Mouse (Mus musculus): ENCODE measurements around the gene Lhfpl5.

Gene Lhfpl5

DNA sequence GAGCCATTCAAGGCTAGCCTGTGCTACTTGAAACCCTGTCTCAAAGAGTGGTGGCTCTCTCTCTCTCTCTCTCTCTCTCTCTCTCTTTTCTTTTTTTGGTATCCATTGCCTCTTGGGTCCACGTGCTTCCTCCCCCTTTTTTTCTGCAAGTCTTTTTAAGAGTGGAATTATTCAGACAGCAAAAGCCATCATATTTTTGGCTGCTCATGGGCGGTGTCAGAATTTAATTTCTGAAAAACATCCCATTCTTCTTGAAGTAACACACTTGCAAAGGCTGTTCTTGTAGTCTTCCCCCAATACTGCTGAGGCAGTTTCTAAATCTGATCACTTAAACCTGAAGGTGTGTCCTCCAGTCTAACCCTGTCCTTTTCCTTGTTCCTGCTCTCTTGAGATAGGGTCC, 51.5 kb downstream of the Lhfpl5 start:
- no peak for DNase-seq (ENCODE audit: low read depth, low spot score)

DNA sequence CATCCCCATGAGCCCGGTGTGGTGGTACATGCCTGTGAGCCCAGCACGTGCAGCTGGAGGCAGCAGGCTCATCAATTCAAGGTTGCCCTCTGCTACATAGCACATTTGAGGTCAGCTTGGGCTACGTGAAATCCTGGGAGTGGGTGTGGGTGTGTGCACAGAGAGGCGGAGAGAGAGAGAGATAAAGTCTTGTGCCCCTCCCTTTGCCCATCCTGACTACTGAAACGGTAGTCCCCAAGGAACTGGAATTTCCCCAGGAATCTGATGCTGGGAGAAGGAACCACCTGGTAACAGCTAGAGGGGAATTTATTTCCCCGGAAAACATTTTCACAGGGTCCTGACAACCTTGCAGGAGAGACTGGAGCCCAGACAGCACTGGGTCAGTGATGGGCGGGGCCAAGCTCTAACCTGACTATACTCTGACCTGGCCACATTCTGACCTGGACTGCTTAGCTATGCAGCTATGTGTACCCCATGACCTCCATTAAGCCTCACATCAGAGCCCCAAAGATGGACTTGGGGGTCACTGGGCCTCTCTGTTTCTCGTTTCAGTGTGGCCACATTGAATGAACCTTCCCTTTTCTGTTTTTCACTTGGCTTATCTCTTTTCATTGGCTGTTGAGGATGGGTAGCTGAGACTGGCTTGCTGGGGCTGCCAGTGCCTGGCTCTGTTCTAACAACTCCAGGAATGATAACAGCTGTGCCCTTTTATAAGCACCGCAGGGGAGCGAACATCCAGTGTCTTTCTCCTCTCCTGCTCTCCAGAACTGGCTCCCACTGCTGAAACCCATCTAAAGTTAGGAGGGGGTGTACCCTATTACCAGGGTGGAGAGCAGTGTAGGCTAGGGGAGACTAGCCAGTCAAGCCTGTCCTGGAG, 53.0 kb downstream of the Lhfpl5 start:
- no peak for DNase-seq (ENCODE audit: low read depth, low spot score)

DNA sequence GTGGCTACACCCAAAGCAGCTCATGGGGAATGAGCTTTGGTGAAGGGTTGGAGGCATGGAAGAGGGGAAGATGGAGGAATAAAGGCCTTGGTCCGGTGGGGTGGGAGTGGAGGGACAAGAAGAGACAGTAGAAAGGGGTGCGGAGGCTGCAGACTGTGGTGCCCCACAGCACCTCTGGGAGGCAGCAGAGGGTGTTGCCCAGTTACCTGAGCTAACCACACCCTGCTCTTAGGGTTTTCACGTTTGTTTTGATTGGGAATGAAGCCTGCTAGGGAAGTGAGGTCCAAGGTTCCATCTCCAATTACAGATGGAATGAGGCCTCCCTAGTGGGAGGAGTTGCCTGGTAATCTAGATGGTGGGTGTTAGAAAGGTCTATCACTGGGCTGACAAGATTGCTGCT, 53.7 kb downstream of the Lhfpl5 start:
- DNase-seq (ENCODE audit: low read depth, low spot score): no peak

Measured in CD4-positive, CD25-positive, alpha-beta regulatory T cell, adult 2 months (primary cell).